Mouse (Mus musculus): Measurements from ENCODE around the gene Parp3. TPM values are rescaled to one million over a fixed set of nuclear protein-coding genes. Genes with fewer than 3 reads are reported as not detected.

Parp3 gene
- polyA plus RNA-seq, 1 experiment from 2014 or later = 1.8 TPM

DNA sequence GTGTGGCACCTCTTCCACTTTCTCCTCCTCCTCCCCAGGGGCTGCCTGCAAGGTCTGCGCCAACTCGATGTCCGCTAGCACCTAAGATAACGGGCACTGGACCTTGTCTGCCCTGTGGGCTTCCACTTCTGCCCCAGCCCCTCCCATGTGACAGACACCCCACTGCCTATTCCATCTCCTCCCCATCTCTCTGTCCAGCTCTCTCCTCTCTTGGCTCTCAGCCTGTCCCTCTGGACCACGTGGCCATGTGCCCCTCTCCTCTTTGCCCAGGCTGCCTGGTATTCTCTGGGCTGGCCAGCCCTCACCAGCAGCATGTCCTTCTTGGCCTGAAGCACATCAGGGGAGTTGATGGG lies 3.0 kb downstream of the Parp3 start:
- no peaks in the 10 kb centered on the region for H3K36me3 ChIP-seq
- H3K9me3 ChIP-seq = no peaks in the 10 kb centered on the region
- no peak overlapping the region for H3K27ac ChIP-seq (replicated peaks)
- peaks cover 14% of the 10 kb centered on the region; the same call in 1 of the 2 replicates for H3K27me3 ChIP-seq
- peaks cover 38% of the 10 kb centered on the region for H3K4me1 ChIP-seq
- WGBS = 68% methylated on average over 5 of the region's 5 CpGs
- H3K4me3 ChIP-seq = no peak overlapping the region
- no peak overlapping the region for H3K4me2 ChIP-seq (replicated peaks)
- ATAC-seq (ENCODE audit: low FRiP score, low read depth) = no peak
- no peak overlapping the region for H3K9ac ChIP-seq (replicated peaks)

GRCm38 (mm10) chr9:106473081-106473752 lies 3.5 kb downstream of the Parp3 start:
- H3K4me1 ChIP-seq = peaks cover 33% of the 10 kb centered on the region
- H3K4me3 ChIP-seq = no peak overlapping the region
- no peak overlapping the region for H3K27ac ChIP-seq (replicated peaks)
- H3K36me3 ChIP-seq = no peaks in the 10 kb centered on the region
- no peaks in the 10 kb centered on the region for H3K9me3 ChIP-seq
- no peak for ATAC-seq (ENCODE audit: low FRiP score, low read depth)
- H3K9ac ChIP-seq (replicated peaks) = no peak overlapping the region
- no peak overlapping the region for H3K4me2 ChIP-seq (replicated peaks)
- H3K27me3 ChIP-seq = peaks cover 14% of the 10 kb centered on the region; the same call in 1 of the 2 replicates
- 90% methylated on average over 16 of the region's 16 CpGs for WGBS

- Histone ChIP-seq H3K4me1 (peaks cover 25% of the 10 kb centered on the region), H3K27me3 (peaks cover 14% of the 10 kb centered on the region; the same call in 1 of the 2 replicates), H3K4me3 (no peak overlapping the region), H3K4me2 (replicated peaks) (no peak overlapping the region), H3K9me3 (no peaks in the 10 kb centered on the region), H3K9ac (replicated peaks) (no peak overlapping the region), H3K36me3 (no peaks in the 10 kb centered on the region), H3K27ac (replicated peaks) (no peak overlapping the region)
- ATAC-seq (ENCODE audit: low FRiP score, low read depth) = no peak
- 76% methylated on average over 4 of the region's 4 CpGs for WGBS
Measured at GRCm38 (mm10) chr9:106472321-106472720, 4.4 kb downstream of the Parp3 start.

- H3K4me2 ChIP-seq (replicated peaks) = no peak overlapping the region
Measured at GRCm38 (mm10) chr9:106471892-106472291, 4.9 kb downstream of the Parp3 start.

GRCm38 (mm10) chr9:106470991-106471750 lies 5.6 kb downstream of the Parp3 start:
- WGBS = 69% methylated on average over 14 of the region's 14 CpGs
- H3K4me2 ChIP-seq (replicated peaks) = no peak overlapping the region
- ATAC-seq (ENCODE audit: low FRiP score, low read depth) = no peak
- H3K27ac ChIP-seq (replicated peaks) = no peak overlapping the region
- peaks cover 15% of the 10 kb centered on the region; the same call in 1 of the 2 replicates for H3K27me3 ChIP-seq
- no peak overlapping the region for H3K9ac ChIP-seq (replicated peaks)
- H3K4me3 ChIP-seq = no peak overlapping the region
- H3K4me1 ChIP-seq = peaks cover 20% of the 10 kb centered on the region
- no peaks in the 10 kb centered on the region for H3K36me3 ChIP-seq
- no peaks in the 10 kb centered on the region for H3K9me3 ChIP-seq

More at GRCm38 (mm10) chr9:106471892-106472291, 4.9 kb downstream of the Parp3 start:
- no peaks in the 10 kb centered on the region for H3K9me3 ChIP-seq
- no peak overlapping the region for H3K9ac ChIP-seq (replicated peaks)
- 7% methylated on average over 5 of the region's 5 CpGs for WGBS
- H3K27ac ChIP-seq (replicated peaks) = no peak overlapping the region
- peaks cover 14% of the 10 kb centered on the region; the same call in 1 of the 2 replicates for H3K27me3 ChIP-seq
- H3K4me3 ChIP-seq = no peak overlapping the region
- no peak for ATAC-seq (ENCODE audit: low FRiP score, low read depth)
- peaks cover 25% of the 10 kb centered on the region for H3K4me1 ChIP-seq
- no peaks in the 10 kb centered on the region for H3K36me3 ChIP-seq

DNA sequence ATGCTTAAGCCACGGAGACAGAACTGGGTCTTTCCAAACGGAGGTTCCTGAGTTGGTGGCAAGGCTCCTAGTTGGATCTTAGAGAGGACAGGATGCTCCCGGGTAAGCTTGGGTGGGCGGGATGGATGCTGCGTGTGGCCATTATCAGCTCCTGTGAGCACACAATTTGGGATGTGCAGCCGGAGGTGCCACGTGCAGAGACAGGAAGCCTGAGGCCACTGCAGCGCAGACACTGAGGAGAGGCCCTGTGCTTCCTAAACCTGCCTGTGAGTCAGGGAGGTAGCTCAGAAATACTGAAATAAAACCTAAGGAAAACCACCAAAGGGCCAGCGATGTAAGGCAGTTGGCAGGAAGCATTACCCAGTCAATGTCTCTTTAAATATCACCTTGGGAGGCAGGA lies 7.0 kb downstream of the Parp3 start:
- H3K4me3 ChIP-seq = no peak overlapping the region
- 73% methylated on average over 9 of the region's 9 CpGs for WGBS
- H3K4me1 ChIP-seq = peaks cover 27% of the 10 kb centered on the region
- no peak for ATAC-seq (ENCODE audit: low FRiP score, low read depth)
- H3K27ac ChIP-seq (replicated peaks) = no peak overlapping the region
- H3K4me2 ChIP-seq (replicated peaks) = no peak overlapping the region
- peaks cover 21% of the 10 kb centered on the region; the same call in 1 of the 2 replicates for H3K27me3 ChIP-seq
- H3K36me3 ChIP-seq = 0 out of 2 replicates have a peak, but pooled peaks cover 2% of the 10 kb centered on the region
- H3K9ac ChIP-seq (replicated peaks) = no peak overlapping the region
- no peaks in the 10 kb centered on the region for H3K9me3 ChIP-seq

DNA sequence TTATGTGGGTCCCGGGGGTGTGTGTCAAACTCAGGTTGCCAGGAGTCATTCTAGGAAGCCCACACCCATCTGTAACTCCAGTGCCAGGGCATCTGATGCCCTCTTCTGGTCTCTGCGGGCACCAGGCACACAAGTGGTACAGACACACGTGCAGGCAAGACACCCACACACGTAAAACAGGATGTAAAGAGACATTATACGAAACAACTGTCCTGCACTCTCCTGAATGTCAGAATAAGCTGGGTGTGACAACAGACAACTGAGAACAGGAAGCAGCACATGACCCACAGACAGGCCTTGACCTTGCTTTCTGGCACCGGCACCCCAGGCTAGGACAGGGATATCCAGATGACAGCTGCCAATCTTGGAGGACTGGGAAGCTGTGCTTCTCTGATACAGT lies 7.4 kb downstream of the Parp3 start:
- Histone ChIP-seq H3K9me3 (no peaks in the 10 kb centered on the region), H3K4me1 (peaks cover 27% of the 10 kb centered on the region), H3K9ac (replicated peaks) (no peak overlapping the region), H3K36me3 (0 out of 2 replicates have a peak, but pooled peaks cover 6% of the 10 kb centered on the region), H3K4me2 (replicated peaks) (no peak overlapping the region), H3K4me3 (no peak overlapping the region), H3K27ac (replicated peaks) (no peak overlapping the region), H3K27me3 (peaks cover 22% of the 10 kb centered on the region; the same call in 1 of the 2 replicates)
- 70% methylated on average over 6 of the region's 6 CpGs for WGBS
- no peak for ATAC-seq (ENCODE audit: low FRiP score, low read depth)

DNA sequence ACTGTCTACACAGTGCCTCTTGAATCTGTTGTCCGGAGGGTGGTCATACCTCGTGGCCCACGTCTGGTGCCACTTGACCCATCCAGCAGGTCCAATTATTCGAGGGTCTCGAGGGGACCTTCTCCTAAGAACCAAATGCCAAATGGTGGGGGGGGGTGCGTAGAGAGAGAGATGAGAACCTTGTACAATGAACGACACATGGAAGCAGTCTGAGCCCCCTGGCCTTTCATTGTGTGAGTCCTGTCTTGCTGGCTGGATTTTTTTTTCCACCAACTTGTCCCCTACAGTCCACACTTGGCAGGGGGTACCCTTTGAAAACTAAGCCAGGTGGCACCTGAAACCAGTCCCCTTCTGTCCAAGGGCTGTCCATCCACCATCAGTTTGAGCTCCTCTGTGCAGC lies 9.0 kb downstream of the Parp3 start:
- H3K4me2 ChIP-seq (replicated peaks) = no peak overlapping the region
- H3K9me3 ChIP-seq = no peaks in the 10 kb centered on the region
- H3K27ac ChIP-seq (replicated peaks) = no peak overlapping the region
- H3K36me3 ChIP-seq = peaks cover 21% of the 10 kb centered on the region
- peaks cover 24% of the 10 kb centered on the region for H3K4me1 ChIP-seq
- peaks cover 30% of the 10 kb centered on the region for H3K27me3 ChIP-seq
- ATAC-seq (ENCODE audit: low FRiP score, low read depth) = no peak
- 91% methylated on average over 7 of the region's 7 CpGs for WGBS
- H3K4me3 ChIP-seq = no peak overlapping the region
- no peak overlapping the region for H3K9ac ChIP-seq (replicated peaks)

GRCm38 (mm10) chr9:106466721-106467120 lies 10.0 kb downstream of the Parp3 start:
- no peak overlapping the region for H3K4me3 ChIP-seq
- 86% methylated on average over 6 of the region's 6 CpGs for WGBS
- H3K9me3 ChIP-seq = no peaks in the 10 kb centered on the region
- no peak overlapping the region for H3K27ac ChIP-seq (replicated peaks)
- H3K4me1 ChIP-seq = peaks cover 21% of the 10 kb centered on the region
- no peak overlapping the region for H3K4me2 ChIP-seq (replicated peaks)
- no peak overlapping the region for H3K9ac ChIP-seq (replicated peaks)
- peaks cover 31% of the 10 kb centered on the region for H3K36me3 ChIP-seq
- ATAC-seq (ENCODE audit: low FRiP score, low read depth) = no peak
- peaks cover 29% of the 10 kb centered on the region for H3K27me3 ChIP-seq

DNA sequence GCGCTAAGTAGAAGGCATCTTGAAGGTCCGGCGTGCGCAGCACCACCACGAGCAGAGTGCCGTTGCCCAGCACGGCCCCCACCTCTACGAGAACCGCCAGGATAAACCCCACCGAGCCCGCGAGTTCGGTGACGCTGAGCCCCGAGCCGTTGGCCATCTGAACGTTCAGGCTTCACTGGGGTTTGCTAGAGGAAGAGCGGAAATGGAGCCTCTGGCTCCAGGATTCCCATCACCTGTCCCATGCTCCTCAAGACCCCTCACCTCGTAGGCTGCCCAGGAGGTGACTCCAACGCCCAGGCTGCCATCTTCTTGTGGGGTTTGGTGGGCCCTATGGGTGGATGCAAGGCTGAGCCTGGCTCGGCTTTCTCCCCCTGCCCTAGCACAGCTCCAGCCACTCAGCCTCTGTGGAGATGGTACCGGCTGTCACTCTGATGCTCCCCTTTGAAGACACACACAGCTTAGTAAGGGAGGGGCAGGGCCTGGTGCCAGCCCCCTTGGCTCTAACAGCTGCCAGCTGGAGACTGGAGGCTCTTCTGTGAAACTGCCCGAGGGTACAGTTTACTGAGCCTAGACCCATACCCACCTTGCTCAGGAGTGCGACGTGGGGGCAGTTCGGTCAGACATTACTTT lies 11.1 kb downstream of the Parp3 start, which contains the start of gene Gpr62:
Gene Gpr62, minus strand, starts transcription at position 368 of the 630 bp plus-strand sequence.
- Histone ChIP-seq H3K27ac (replicated peaks) (peak within 1 kb of the TSS; percentile 79), H3K4me2 (replicated peaks) (peak within 1 kb of the TSS; percentile 86), H3K9me3 (no peaks in the 10 kb centered on the region), H3K9ac (replicated peaks) (peak within 1 kb of the TSS; percentile 68), H3K27me3 (peaks cover 29% of the 10 kb centered on the region), H3K4me1 (peaks cover 21% of the 10 kb centered on the region), H3K4me3 (peak within 1 kb of the TSS; percentile 46), H3K36me3 (peaks cover 41% of the 10 kb centered on the region)
- 30% methylated on average over 26 of the region's 26 CpGs for WGBS
- ATAC-seq (ENCODE audit: low FRiP score, low read depth) = 0 out of 2 replicates have a peak, but pooled peaks have one; percentile 7

DNA sequence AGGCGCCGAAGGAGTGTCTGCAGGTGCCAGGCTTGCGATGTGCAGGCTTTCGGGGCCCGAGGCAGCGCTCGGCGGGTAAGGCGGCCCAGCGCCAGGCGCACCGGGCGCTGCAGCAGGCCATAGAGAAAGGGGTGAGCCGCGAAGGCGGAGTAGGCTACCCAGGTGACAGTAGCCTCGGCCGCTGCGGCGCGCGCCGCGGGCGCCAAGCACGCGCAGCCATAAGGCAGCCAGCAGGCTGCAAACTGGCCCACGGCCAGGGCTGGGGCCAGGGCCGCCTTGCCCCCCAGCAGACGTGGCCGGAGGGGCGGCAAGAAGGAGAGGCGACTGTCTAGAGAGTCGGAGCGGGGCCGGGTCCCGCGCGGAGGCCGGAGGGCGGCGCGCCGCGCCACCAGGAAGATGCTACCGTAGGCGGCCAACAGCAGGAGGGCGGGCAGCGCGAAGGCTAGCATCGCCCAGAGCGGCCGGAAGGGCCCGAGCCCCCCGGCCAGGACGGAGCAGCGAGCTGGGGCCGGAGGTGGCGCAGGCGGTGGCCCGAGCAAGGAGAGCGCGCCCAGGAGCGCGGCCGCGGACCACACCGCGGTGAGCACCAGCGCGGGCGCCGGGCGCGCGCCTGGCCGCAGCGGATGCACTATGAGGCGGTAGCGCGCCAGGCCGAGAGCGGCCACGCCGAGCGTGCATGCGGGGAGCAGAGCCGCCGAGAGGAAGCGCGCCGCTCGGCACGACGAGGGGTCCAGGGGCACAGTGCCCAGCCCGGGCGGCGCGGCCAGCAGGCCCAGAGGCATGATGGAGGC lies 11.8 kb downstream of the Parp3 start:
- H3K9ac ChIP-seq (replicated peaks) = peak overlapping the region; percentile 68
- peak overlapping the region; percentile 46 for H3K4me3 ChIP-seq
- peaks cover 49% of the 10 kb centered on the region for H3K36me3 ChIP-seq
- H3K27me3 ChIP-seq = peaks cover 29% of the 10 kb centered on the region
- H3K4me2 ChIP-seq (replicated peaks) = peak overlapping the region; percentile 86
- peaks cover 29% of the 10 kb centered on the region for H3K4me1 ChIP-seq
- peak overlapping the region; percentile 79 for H3K27ac ChIP-seq (replicated peaks)
- peak; percentile 75 for ATAC-seq (ENCODE audit: low FRiP score, low read depth)
- 2% methylated on average over 95 of the region's 99 CpGs for WGBS
- no peaks in the 10 kb centered on the region for H3K9me3 ChIP-seq
